ENCODE assay signal across 29 mouse cellular contexts in the genomic region with DNA sequence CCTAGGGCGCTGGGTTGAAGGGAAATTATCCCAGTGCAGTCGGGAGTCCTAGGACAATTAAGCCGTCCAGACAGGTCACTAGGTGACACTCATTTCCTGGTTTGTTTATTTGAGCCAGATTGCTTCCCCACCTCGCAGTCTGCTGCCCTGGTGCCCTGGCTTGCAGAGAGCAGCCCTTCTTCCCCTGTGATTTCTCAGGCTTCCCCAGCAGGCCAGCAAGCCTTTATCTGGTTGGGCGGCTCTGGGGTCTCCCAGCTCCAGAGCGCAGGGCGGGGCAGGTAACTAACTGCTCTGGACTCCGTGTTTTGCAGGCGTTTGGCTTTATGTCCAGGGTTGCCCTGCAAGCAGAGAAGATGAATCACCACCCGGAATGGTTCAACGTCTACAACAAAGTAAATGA. TPM values are rescaled to one million over a fixed set of nuclear protein-coding genes. Genes with fewer than 3 reads are reported as not detected.
A peak's percentile ranks its signal among the peaks of the same experiment; 100 is the strongest.
DNase-seq lines count a peak whose midpoint lies in the region; ATAC-seq lines count a peak whose summit lies in the region.
"Had no signal": no experiment of that assay in that cellular context is flagged by ENCODE, and none has a peak within 500 bp of the region (broad histone marks: within the 10 kb centered on the region; RNA-seq: fewer than 3 reads in every experiment).

No protein-coding gene starts in this region.

- H3K9ac ChIP-seq in heart, embryonic 13.5 days: peak overlapping the region; percentile 58
- no peak overlapping the region for H3K9ac ChIP-seq in heart, embryonic 12.5 days
- H3K9ac ChIP-seq: embryonic facial prominence, embryonic 15.5 days; forebrain, embryonic 13.5 days; hindbrain, embryonic 12.5 days; liver, embryonic 14.5 days; midbrain, embryonic 12.5 days; neural tube, embryonic 13.5 days; stomach, embryonic 15.5 days had no signal

- peak; percentile 28 to 50 for DNase-seq in kidney, postnatal 4 days
- DNase-seq in kidney, adult 8-10 months: no peak
- DNase-seq in embryo, embryonic 10 days (ENCODE audit: low spot score): peak; percentile 50
- DNase-seq in fibroblast of lung, adult 2 months (ENCODE audit: low read depth): peak; percentile 12
- no peak for DNase-seq in cerebellum, postnatal 25 days
- DNase-seq in spleen, postnatal 14 days (ENCODE audit: low spot score in 2 of 2): no peak
- DNase-seq: adrenal gland, adult 8-10 months; cerebellum, adult 2 months; cerebellum, postnatal 14 days; gastrocnemius, postnatal 14 days; heart, postnatal 36 days; layer of hippocampus, postnatal 36 days; left cerebral cortex, postnatal 4 days; liver; lung, adult 2 months; lung, postnatal 36 days; thymus, postnatal 4 days had no signal

- H3K9me3 ChIP-seq in heart, embryonic 13.5 days: no peaks in the 10 kb centered on the region
- H3K9me3 ChIP-seq in heart, embryonic 12.5 days (replicated peaks): no peaks in the 10 kb centered on the region
- H3K9me3 ChIP-seq: embryonic facial prominence, embryonic 15.5 days; forebrain, embryonic 13.5 days; hindbrain, embryonic 12.5 days; midbrain, embryonic 12.5 days; neural tube, embryonic 13.5 days; stomach, embryonic 15.5 days had no signal

- ATAC-seq in heart, embryonic 13.5 days (ENCODE audit: extremely low read depth, insufficient number of reproducible peaks, low FRiP score, low TSS enrichment): no peak
- no peak for ATAC-seq in heart, embryonic 12.5 days (ENCODE audit: insufficient number of reproducible peaks, low FRiP score)
- ATAC-seq: forebrain, embryonic 13.5 days; intestine, postnatal 0 days had no signal

- 35% methylated on average over 11 of the region's 11 CpGs for WGBS in heart, embryonic 13.5 days
- 30% methylated on average over 11 of the region's 11 CpGs for WGBS in heart, embryonic 12.5 days

- H3K4me3 ChIP-seq in heart, embryonic 13.5 days: no peak overlapping the region
- no peak overlapping the region for H3K4me3 ChIP-seq in heart, embryonic 12.5 days
- H3K4me3 ChIP-seq: embryonic facial prominence, embryonic 15.5 days; forebrain, embryonic 13.5 days; hindbrain, embryonic 12.5 days; megakaryocyte, embryonic 14.5 days; midbrain, embryonic 12.5 days; neural tube, embryonic 13.5 days; stomach, embryonic 15.5 days had no signal

- no peak overlapping the region for H3K4me2 ChIP-seq in heart, embryonic 13.5 days
- no peak overlapping the region for H3K4me2 ChIP-seq in heart, embryonic 12.5 days
- H3K4me2 ChIP-seq: embryonic facial prominence, embryonic 15.5 days; forebrain, embryonic 13.5 days; hindbrain, embryonic 12.5 days; midbrain, embryonic 12.5 days; neural tube, embryonic 13.5 days; stomach, embryonic 15.5 days had no signal

- H3K27ac ChIP-seq in heart, embryonic 13.5 days (replicated peaks): no peak overlapping the region
- no peak overlapping the region for H3K27ac ChIP-seq in heart, embryonic 12.5 days (ENCODE audit: poor library complexity, severe bottlenecking)
- H3K27ac ChIP-seq: embryonic facial prominence, embryonic 15.5 days; forebrain, embryonic 13.5 days; hindbrain, embryonic 12.5 days; liver, embryonic 14.5 days; midbrain, embryonic 12.5 days; neural tube, embryonic 13.5 days; stomach, embryonic 15.5 days had no signal

- H3K27me3 ChIP-seq in heart, embryonic 13.5 days (replicated peaks): no peaks in the 10 kb centered on the region
- no peaks in the 10 kb centered on the region for H3K27me3 ChIP-seq in heart, embryonic 12.5 days (replicated peaks)
- H3K27me3 ChIP-seq: CH12.LX; embryonic facial prominence, embryonic 15.5 days; forebrain, embryonic 13.5 days; hindbrain, embryonic 12.5 days; megakaryocyte, embryonic 14.5 days; midbrain, embryonic 12.5 days; neural tube, embryonic 13.5 days; stomach, embryonic 15.5 days had no signal

- peaks cover 7% of the 10 kb centered on the region for H3K4me1 ChIP-seq in heart, embryonic 13.5 days
- peaks cover 6% of the 10 kb centered on the region for H3K4me1 ChIP-seq in heart, embryonic 12.5 days (replicated peaks)
- H3K4me1 ChIP-seq: embryonic facial prominence, embryonic 15.5 days; forebrain, embryonic 13.5 days; hindbrain, embryonic 12.5 days; megakaryocyte, embryonic 14.5 days; midbrain, embryonic 12.5 days; neural tube, embryonic 13.5 days had no signal

- H3K36me3 ChIP-seq in heart, embryonic 13.5 days: peaks cover 15% of the 10 kb centered on the region; the same call in 1 of the 2 replicates
- H3K36me3 ChIP-seq in heart, embryonic 12.5 days: peaks cover 11% of the 10 kb centered on the region
- H3K36me3 ChIP-seq: embryonic facial prominence, embryonic 15.5 days; hindbrain, embryonic 12.5 days; midbrain, embryonic 12.5 days; neural tube, embryonic 13.5 days; stomach, embryonic 15.5 days had no signal

RNA-seq across cellular contexts. Expression of gene Catsper3, which starts 9.3 kb away (rescaled TPM):
- polyA plus RNA-seq in heart, embryonic 13.5 days (2015; fragmentation: Nextera tagmentation; extraction: Ambion mirVana): 0.15 TPM in 2 replicates
- not detected in 2 replicates for polyA plus RNA-seq in heart, embryonic 12.5 days (2016; fragmentation: Nextera tagmentation; extraction: Ambion mirVana)
- polyA plus RNA-seq: embryonic facial prominence, embryonic 15.5 days; hindbrain, embryonic 12.5 days; neural tube, embryonic 13.5 days; stomach, embryonic 15.5 days had no signal

RNA-seq across cellular contexts. Expression of gene Pcbd2, which starts 47.9 kb away (rescaled TPM):
- 52.2 and 54.9 TPM in 2 replicates for polyA plus RNA-seq in heart, embryonic 13.5 days (2015; fragmentation: Nextera tagmentation; extraction: Ambion mirVana)
- polyA plus RNA-seq in heart, embryonic 12.5 days (2016; fragmentation: Nextera tagmentation; extraction: Ambion mirVana): 60.3 and 60.8 TPM in 2 replicates

Comparison
In these comparisons a context has a peak if more than half of its experiments do, and no peak if none do; other contexts are left out.
1. DNase-seq: peak in kidney, postnatal 4 days (2 of 2), embryo, embryonic 10 days (single experiment) and fibroblast of lung, adult 2 months (single experiment); none in kidney, adult 8-10 months (0 of 2), cerebellum, postnatal 25 days (0 of 2) and spleen, postnatal 14 days (0 of 2).